Mouse (Mus musculus): ENCODE data around the gene Robo2. TPM values are rescaled to one million over a fixed set of nuclear protein-coding genes. Genes with fewer than 3 reads are reported as not detected.

The Robo2 gene
- polyA plus RNA-seq, 1 experiment from 2014 or later = 83.9 TPM

- Histone ChIP-seq H3K4me3 (no peak overlapping the region), H3K9ac (no peak overlapping the region), H3K4me1 (replicated peaks) (peaks cover 10% of the 10 kb centered on the region), H3K36me3 (no peaks in the 10 kb centered on the region), H3K9me3 (no peaks in the 10 kb centered on the region), H3K27me3 (no peaks in the 10 kb centered on the region), H3K27ac (replicated peaks) (no peak overlapping the region), H3K4me2 (no peak overlapping the region)
- 95% methylated on average over 2 of the region's 2 CpGs for WGBS
- no peak for ATAC-seq (ENCODE audit: low read depth)
Observed at GRCm38 (mm10) chr16:74237411-74237930, 174.2 kb downstream of the Robo2 start.

- no peak overlapping the region for H3K4me2 ChIP-seq
- H3K36me3 ChIP-seq = no peaks in the 10 kb centered on the region
- H3K4me1 ChIP-seq (replicated peaks) = peaks cover 10% of the 10 kb centered on the region
- peak; percentile 66; the same call in 1 of the 2 replicates for ATAC-seq (ENCODE audit: low read depth)
- no peak overlapping the region for H3K9ac ChIP-seq
- no peak overlapping the region for H3K4me3 ChIP-seq
- WGBS = 52% methylated on average over 6 of the region's 6 CpGs
- no peaks in the 10 kb centered on the region for H3K9me3 ChIP-seq
- peak overlapping the region; percentile 62 for H3K27ac ChIP-seq (replicated peaks)
- no peaks in the 10 kb centered on the region for H3K27me3 ChIP-seq
Observed at GRCm38 (mm10) chr16:74234393-74235059, 177.1 kb downstream of the Robo2 start.

- Histone ChIP-seq H3K4me1 (replicated peaks) (peaks cover 10% of the 10 kb centered on the region), H3K27ac (replicated peaks) (no peak overlapping the region), H3K4me2 (no peak overlapping the region), H3K4me3 (no peak overlapping the region), H3K9me3 (no peaks in the 10 kb centered on the region), H3K9ac (no peak overlapping the region), H3K27me3 (no peaks in the 10 kb centered on the region), H3K36me3 (no peaks in the 10 kb centered on the region)
- 74% methylated on average over 5 of the region's 5 CpGs for WGBS
- no peak for ATAC-seq (ENCODE audit: low read depth)
Observed at GRCm38 (mm10) chr16:74233596-74233995, 178.0 kb downstream of the Robo2 start.

GRCm38 (mm10) chr16:74227285-74227684 is 184.3 kb downstream of the Robo2 start:
- H3K36me3 ChIP-seq = no peaks in the 10 kb centered on the region
- H3K27ac ChIP-seq (replicated peaks) = no peak overlapping the region
- peaks cover 4% of the 10 kb centered on the region; the same call in 1 of the 2 replicates for H3K9me3 ChIP-seq
- ATAC-seq (ENCODE audit: low read depth) = no peak
- no peak overlapping the region for H3K9ac ChIP-seq
- H3K4me2 ChIP-seq = no peak overlapping the region
- H3K27me3 ChIP-seq = no peaks in the 10 kb centered on the region
- H3K4me1 ChIP-seq (replicated peaks) = no peaks in the 10 kb centered on the region
- H3K4me3 ChIP-seq = no peak overlapping the region

GRCm38 (mm10) chr16:74225423-74226272 is 186.0 kb downstream of the Robo2 start:
- Histone ChIP-seq H3K4me1 (replicated peaks) (no peaks in the 10 kb centered on the region), H3K27ac (replicated peaks) (no peak overlapping the region), H3K9me3 (peaks cover 4% of the 10 kb centered on the region; the same call in 1 of the 2 replicates), H3K4me3 (no peak overlapping the region), H3K27me3 (no peaks in the 10 kb centered on the region), H3K36me3 (no peaks in the 10 kb centered on the region), H3K9ac (no peak overlapping the region), H3K4me2 (no peak overlapping the region)
- no peak for ATAC-seq (ENCODE audit: low read depth)
- 83% methylated on average over 7 of the region's 7 CpGs for WGBS

GRCm38 (mm10) chr16:74222501-74222900 is 189.1 kb downstream of the Robo2 start:
- Histone ChIP-seq H3K36me3 (no peaks in the 10 kb centered on the region), H3K9ac (no peak overlapping the region), H3K4me3 (no peak overlapping the region), H3K27ac (replicated peaks) (no peak overlapping the region), H3K4me2 (no peak overlapping the region), H3K9me3 (peaks cover 4% of the 10 kb centered on the region; the same call in 1 of the 2 replicates), H3K4me1 (replicated peaks) (0 out of 2 replicates have a peak, but pooled peaks cover 3% of the 10 kb centered on the region), H3K27me3 (no peaks in the 10 kb centered on the region)
- ATAC-seq (ENCODE audit: low read depth) = no peak
- 33% methylated on average over 5 of the region's 5 CpGs for WGBS

- Histone ChIP-seq H3K4me3 (no peak overlapping the region), H3K27me3 (no peaks in the 10 kb centered on the region), H3K9ac (no peak overlapping the region), H3K4me1 (replicated peaks) (0 out of 2 replicates have a peak, but pooled peaks cover 3% of the 10 kb centered on the region), H3K36me3 (no peaks in the 10 kb centered on the region), H3K27ac (replicated peaks) (no peak overlapping the region), H3K9me3 (no peaks in the 10 kb centered on the region), H3K4me2 (no peak overlapping the region)
- WGBS = 11% methylated on average over 1 of the region's 1 CpGs
- no peak for ATAC-seq (ENCODE audit: low read depth)
Observed at GRCm38 (mm10) chr16:74216879-74217415, 194.7 kb downstream of the Robo2 start.

GRCm38 (mm10) chr16:74215791-74216190 is 195.8 kb downstream of the Robo2 start:
- Histone ChIP-seq H3K36me3 (no peaks in the 10 kb centered on the region), H3K9ac (no peak overlapping the region), H3K27me3 (no peaks in the 10 kb centered on the region), H3K4me1 (replicated peaks) (0 out of 2 replicates have a peak, but pooled peaks cover 3% of the 10 kb centered on the region), H3K4me2 (no peak overlapping the region), H3K4me3 (no peak overlapping the region), H3K9me3 (no peaks in the 10 kb centered on the region), H3K27ac (replicated peaks) (no peak overlapping the region)
- 86% methylated on average over 13 of the region's 13 CpGs for WGBS
- no peak for ATAC-seq (ENCODE audit: low read depth)

- WGBS = 70% methylated on average over 5 of the region's 5 CpGs
- no peaks in the 10 kb centered on the region for H3K36me3 ChIP-seq
- no peaks in the 10 kb centered on the region for H3K27me3 ChIP-seq
- no peak overlapping the region for H3K4me2 ChIP-seq
- no peaks in the 10 kb centered on the region for H3K9me3 ChIP-seq
- no peak for ATAC-seq (ENCODE audit: low read depth)
- H3K4me3 ChIP-seq = no peak overlapping the region
- peaks cover 9% of the 10 kb centered on the region; the same call in 1 of the 2 replicates for H3K4me1 ChIP-seq (replicated peaks)
- H3K27ac ChIP-seq (replicated peaks) = no peak overlapping the region
- no peak overlapping the region for H3K9ac ChIP-seq
Observed at GRCm38 (mm10) chr16:74200705-74201104, 210.9 kb downstream of the Robo2 start.

- Histone ChIP-seq H3K27me3 (no peaks in the 10 kb centered on the region), H3K9me3 (no peaks in the 10 kb centered on the region), H3K9ac (no peak overlapping the region), H3K4me1 (replicated peaks) (peaks cover 9% of the 10 kb centered on the region; the same call in 1 of the 2 replicates), H3K4me2 (no peak overlapping the region), H3K4me3 (no peak overlapping the region), H3K27ac (replicated peaks) (no peak overlapping the region), H3K36me3 (no peaks in the 10 kb centered on the region)
- ATAC-seq (ENCODE audit: low read depth) = no peak
- 82% methylated on average over 1 of the region's 1 CpGs for WGBS
Observed at GRCm38 (mm10) chr16:74200024-74200703, 211.5 kb downstream of the Robo2 start.

GRCm38 (mm10) chr16:74192979-74193554 is 218.6 kb downstream of the Robo2 start:
- no peaks in the 10 kb centered on the region for H3K36me3 ChIP-seq
- no peaks in the 10 kb centered on the region for H3K27me3 ChIP-seq
- 78% methylated on average over 8 of the region's 8 CpGs for WGBS
- H3K27ac ChIP-seq (replicated peaks) = no peak overlapping the region
- H3K4me2 ChIP-seq = no peak overlapping the region
- peaks cover 15% of the 10 kb centered on the region; the same call in 1 of the 2 replicates for H3K4me1 ChIP-seq (replicated peaks)
- ATAC-seq (ENCODE audit: low read depth) = no peak
- no peak overlapping the region for H3K4me3 ChIP-seq
- H3K9ac ChIP-seq = no peak overlapping the region
- H3K9me3 ChIP-seq = no peaks in the 10 kb centered on the region

Data from neural tube, embryonic 13.5 days (tissue).